Mouse (Mus musculus): Measurements from ENCODE around the gene Gcnt2. TPM values are rescaled to one million over a fixed set of nuclear protein-coding genes. Genes with fewer than 3 reads are reported as not detected.

Gene Gcnt2
- polyA plus RNA-seq, 1 experiment from 2014 or later: 5.7 TPM

DNA sequence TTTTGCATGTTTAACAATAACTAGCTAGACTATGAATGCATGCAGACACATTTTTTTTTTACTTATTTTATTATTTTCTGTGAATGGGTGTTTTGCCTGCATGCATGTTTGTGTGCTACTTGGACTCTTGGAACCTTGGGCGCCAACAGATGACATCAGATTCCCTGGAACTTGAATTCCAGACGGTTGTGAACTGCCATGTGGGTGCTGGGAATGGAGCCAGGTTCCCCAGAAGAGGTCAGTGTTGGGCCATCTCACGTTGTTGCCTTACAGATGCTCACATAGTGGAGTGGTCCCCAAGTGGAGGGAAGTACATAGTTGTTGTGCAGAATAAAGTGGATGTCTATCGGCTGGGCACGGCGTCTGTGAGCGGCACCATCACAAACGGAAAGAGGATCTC, 149.4 kb downstream of the Gcnt2 start:
- H3K27me3 ChIP-seq (ENCODE audit: control insufficient read depth, insufficient read depth, low read length): no peaks in the 10 kb centered on the region
- DNase-seq (ENCODE audit: low spot score): no peak
- 79% methylated on average over 8 of the region's 8 CpGs for WGBS
- H3K4me2 ChIP-seq (replicated peaks; ENCODE audit: low read depth): no peak overlapping the region
- no peaks in the 10 kb centered on the region for H3K4me1 ChIP-seq (replicated peaks; ENCODE audit: control insufficient read depth, insufficient read depth)
- H3K36me3 ChIP-seq (ENCODE audit: control insufficient read depth, insufficient read depth, low read length): peaks cover 30% of the 10 kb centered on the region
- no peak overlapping the region for H3K9ac ChIP-seq (ENCODE audit: low read length)
- TF ChIP-seq CTCF (IDR thresholded peaks at IDR 0.05; ENCODE audit: low read depth) (no peak), EP300 (optimal IDR thresholded peaks at IDR 0.05) (no peak)
- H3K9me3 ChIP-seq (ENCODE audit: control insufficient read depth, low read length): no peaks in the 10 kb centered on the region
- ATAC-seq (ENCODE audit: low FRiP score, low TSS enrichment): no peak
- no peak overlapping the region for H3K27ac ChIP-seq (replicated peaks)
- H3K4me3 ChIP-seq (ENCODE audit: low read depth, low read length): no peak overlapping the region

Small RNAs within 50 kb of the gene (microRNA-seq; reads per million reads assigned to microRNA genes)
- not detected for gene Mir5124a

Other genes with a start within 250 kb of the Gcnt2 start
- gene Tfap2a, start 121.4 kb upstream of the Gcnt2 start, polyA plus RNA-seq (2015; fragmentation: Nextera tagmentation; extraction: Ambion mirVana): 3.4 and 3.7 TPM in 2 replicates
- gene Pak1ip1, start 141.3 kb downstream of the Gcnt2 start, polyA plus RNA-seq (2015; fragmentation: Nextera tagmentation; extraction: Ambion mirVana): 60.2 and 63.8 TPM in 2 replicates
- 298 and 302 TPM in 2 replicates for gene Tmem14c, start 156.5 kb downstream of the Gcnt2 start, polyA plus RNA-seq (2015; fragmentation: Nextera tagmentation; extraction: Ambion mirVana)
- 0.23 and 0.24 TPM in 2 replicates for gene Mak, start 220.0 kb downstream of the Gcnt2 start, polyA plus RNA-seq (2015; fragmentation: Nextera tagmentation; extraction: Ambion mirVana)

Data from stomach, postnatal 0 days (tissue).